Mouse (Mus musculus) hindbrain, embryonic 16.5 days (tissue): ENCODE data around the gene Lrrc8c. TPM values are rescaled to one million over a fixed set of nuclear protein-coding genes. Genes with fewer than 3 reads are reported as not detected.

Experiments
- ATAC-seq: fragments of 200-750 bp; cut with Nextera tagmentation; 2 replicates; pipeline ENCODE4 v1.8.0; 2017; ENCODE audit warnings: moderate TSS enrichment, moderate library complexity
- H3K27ac ChIP-seq: fragments of 300-500 bp; sonication (generic); 2 replicates; pipeline ENCODE4 v1.5.1; 2014; ENCODE audit warnings: low read depth, mild to moderate bottlenecking, control low read depth, low read length, moderate library complexity
- H3K27me3 ChIP-seq: fragments of 300-500 bp; sonication (generic); replicated peaks from 2 replicates; pipeline ENCODE4 v1.6.1; 2014; ENCODE audit warnings: low read length; ENCODE audit not compliant: control insufficient read depth, insufficient read depth
- H3K36me3 ChIP-seq: fragments of 300-500 bp; sonication (generic); 2 replicates; pipeline ENCODE4 v1.6.1; 2014; ENCODE audit warnings: mild to moderate bottlenecking, low read length, moderate library complexity, mixed read lengths; ENCODE audit not compliant: control insufficient read depth, insufficient read depth
- H3K4me1 ChIP-seq: fragments of 300-500 bp; sonication (generic); 2 replicates; pipeline ENCODE4 v1.6.1; 2014; ENCODE audit warnings: low read depth, low read length; ENCODE audit not compliant: control insufficient read depth, insufficient read depth
- H3K4me2 ChIP-seq: fragments of 300-500 bp; sonication (generic); 2 replicates; pipeline ENCODE4 v1.6.1; 2014; ENCODE audit warnings: mild to moderate bottlenecking, low read length, control low read depth, moderate library complexity
- H3K4me3 ChIP-seq: fragments of 300-500 bp; sonication (generic); 2 replicates; pipeline ENCODE4 v1.5.1; 2014; ENCODE audit warnings: mild to moderate bottlenecking, low read length, control low read depth, moderate library complexity
- H3K9ac ChIP-seq: fragments of 300-500 bp; sonication (generic); 2 replicates; pipeline ENCODE4 v1.6.1; 2014; ENCODE audit warnings: low read depth, mild to moderate bottlenecking, control low read depth, low read length, moderate library complexity
- H3K9me3 ChIP-seq: fragments of 300-500 bp; sonication (generic); 2 replicates; pipeline ENCODE4 v1.6.1; 2014; ENCODE audit warnings: mild to moderate bottlenecking, low read length, moderate library complexity; ENCODE audit not compliant: control insufficient read depth
- WGBS: fragments of 180-500 bp; shearing (Covaris S2); extraction: QIAGEN DNeasy Blood & Tissue Kit; methylation state at CpG from one replicate; pipeline ENCODE4 v1.1.7; 2014; 5-methylcytosine and 5-hydroxymethylcytosine counted together
- polyA plus RNA-seq: library from polyadenylated mRNA; unstranded; fragments of >200 nt; fragmentation: Nextera tagmentation; extraction: Ambion mirVana; gene quantifications from 2 replicates; pipeline ENCODE4 v1.2.1, GENCODE M21; 2015

Gene Lrrc8c
- polyA plus RNA-seq, 1 experiment from 2014 or later: 15.1 TPM

- H3K4me1 ChIP-seq: no peaks in the 10 kb centered on the region
- no peak overlapping the region for H3K4me3 ChIP-seq
- 94% methylated on average over 2 of the region's 2 CpGs for WGBS
- no peak for ATAC-seq
- no peaks in the 10 kb centered on the region for H3K27me3 ChIP-seq
- no peak overlapping the region for H3K9ac ChIP-seq
- no peaks in the 10 kb centered on the region for H3K36me3 ChIP-seq
- no peak overlapping the region for H3K4me2 ChIP-seq
- H3K27ac ChIP-seq: no peak overlapping the region
- H3K9me3 ChIP-seq: no peaks in the 10 kb centered on the region; the same call in 1 of the 2 replicates
Observed at GRCm38 (mm10) chr5:105536172-105536571, 17.0 kb downstream of the Lrrc8c start.

GRCm38 (mm10) chr5:105537101-105537723, 18.0 kb downstream of the Lrrc8c start:
- 63% methylated on average over 11 of the region's 11 CpGs for WGBS

GRCm38 (mm10) chr5:105541051-105541450, 21.9 kb downstream of the Lrrc8c start:
- H3K4me3 ChIP-seq: no peak overlapping the region
- no peak overlapping the region for H3K9ac ChIP-seq
- WGBS: 93% methylated on average over 7 of the region's 7 CpGs
- H3K9me3 ChIP-seq: no peaks in the 10 kb centered on the region; the same call in 1 of the 2 replicates
- H3K27ac ChIP-seq: no peak overlapping the region
- H3K4me1 ChIP-seq: no peaks in the 10 kb centered on the region
- no peak for ATAC-seq
- H3K4me2 ChIP-seq: no peak overlapping the region
- H3K27me3 ChIP-seq: no peaks in the 10 kb centered on the region
- peaks cover 2% of the 10 kb centered on the region; the same call in 1 of the 2 replicates for H3K36me3 ChIP-seq

More at GRCm38 (mm10) chr5:105537101-105537723, 18.0 kb downstream of the Lrrc8c start:
- Histone ChIP-seq H3K4me1 (no peaks in the 10 kb centered on the region), H3K36me3 (no peaks in the 10 kb centered on the region), H3K9ac (no peak overlapping the region), H3K4me2 (no peak overlapping the region), H3K27me3 (no peaks in the 10 kb centered on the region), H3K9me3 (no peaks in the 10 kb centered on the region; the same call in 1 of the 2 replicates), H3K4me3 (no peak overlapping the region), H3K27ac (no peak overlapping the region)
- ATAC-seq: no peak

GRCm38 (mm10) chr5:105545126-105545525, 25.9 kb downstream of the Lrrc8c start:
- 31% methylated on average over 3 of the region's 3 CpGs for WGBS
- no peak for ATAC-seq

GRCm38 (mm10) chr5:105547115-105547514, 27.9 kb downstream of the Lrrc8c start:
- no peak overlapping the region for H3K4me3 ChIP-seq
- H3K9ac ChIP-seq: no peak overlapping the region
- H3K36me3 ChIP-seq: peaks cover 2% of the 10 kb centered on the region; the same call in 1 of the 2 replicates
- H3K27ac ChIP-seq: no peak overlapping the region
- ATAC-seq: no peak
- H3K9me3 ChIP-seq: no peaks in the 10 kb centered on the region
- no peak overlapping the region for H3K4me2 ChIP-seq
- no peaks in the 10 kb centered on the region for H3K4me1 ChIP-seq
- H3K27me3 ChIP-seq: no peaks in the 10 kb centered on the region
- WGBS: 93% methylated on average over 4 of the region's 4 CpGs

More at GRCm38 (mm10) chr5:105545126-105545525, 25.9 kb downstream of the Lrrc8c start:
- Histone ChIP-seq H3K4me3 (no peak overlapping the region), H3K27me3 (no peaks in the 10 kb centered on the region), H3K4me2 (no peak overlapping the region), H3K9ac (no peak overlapping the region), H3K36me3 (peaks cover 2% of the 10 kb centered on the region; the same call in 1 of the 2 replicates), H3K9me3 (no peaks in the 10 kb centered on the region), H3K4me1 (no peaks in the 10 kb centered on the region), H3K27ac (no peak overlapping the region)

GRCm38 (mm10) chr5:105551808-105552207, 32.6 kb downstream of the Lrrc8c start:
- H3K36me3 ChIP-seq: no peaks in the 10 kb centered on the region
- H3K9ac ChIP-seq: no peak overlapping the region
- no peak overlapping the region for H3K4me2 ChIP-seq
- H3K4me3 ChIP-seq: no peak overlapping the region
- no peak overlapping the region for H3K27ac ChIP-seq
- H3K4me1 ChIP-seq: no peaks in the 10 kb centered on the region
- H3K27me3 ChIP-seq: no peaks in the 10 kb centered on the region
- H3K9me3 ChIP-seq: no peaks in the 10 kb centered on the region
- no peak for ATAC-seq
- WGBS: 94% methylated on average over 1 of the region's 1 CpGs

- WGBS: 95% methylated on average over 6 of the region's 6 CpGs
- no peak for ATAC-seq
Observed at GRCm38 (mm10) chr5:105556291-105556690, 37.1 kb downstream of the Lrrc8c start.

GRCm38 (mm10) chr5:105557346-105557745, 38.2 kb downstream of the Lrrc8c start:
- no peak; the same call in 1 of the 2 replicates for ATAC-seq
- Histone ChIP-seq H3K4me3 (no peak overlapping the region), H3K4me1 (peaks cover 3% of the 10 kb centered on the region; the same call in 1 of the 2 replicates), H3K4me2 (no peak overlapping the region), H3K27ac (no peak overlapping the region), H3K27me3 (no peaks in the 10 kb centered on the region), H3K9me3 (no peaks in the 10 kb centered on the region), H3K9ac (no peak overlapping the region), H3K36me3 (no peaks in the 10 kb centered on the region; the same call in 1 of the 2 replicates)
- WGBS: 90% methylated on average over 3 of the region's 3 CpGs

More at GRCm38 (mm10) chr5:105556291-105556690, 37.1 kb downstream of the Lrrc8c start:
- Histone ChIP-seq H3K9ac (no peak overlapping the region), H3K4me2 (no peak overlapping the region), H3K36me3 (no peaks in the 10 kb centered on the region; the same call in 1 of the 2 replicates), H3K9me3 (no peaks in the 10 kb centered on the region), H3K27ac (no peak overlapping the region), H3K4me3 (no peak overlapping the region), H3K4me1 (peaks cover 3% of the 10 kb centered on the region; the same call in 1 of the 2 replicates), H3K27me3 (no peaks in the 10 kb centered on the region)

- no peaks in the 10 kb centered on the region; the same call in 1 of the 2 replicates for H3K36me3 ChIP-seq
- no peaks in the 10 kb centered on the region for H3K27me3 ChIP-seq
- H3K4me1 ChIP-seq: peaks cover 3% of the 10 kb centered on the region; the same call in 1 of the 2 replicates
- 31% methylated on average over 4 of the region's 4 CpGs for WGBS
- no peak overlapping the region for H3K4me3 ChIP-seq
- peak; percentile 93 for ATAC-seq
- H3K9me3 ChIP-seq: no peaks in the 10 kb centered on the region
- no peak overlapping the region for H3K4me2 ChIP-seq
- peak overlapping the region; percentile 67 for H3K27ac ChIP-seq
- H3K9ac ChIP-seq: no peak overlapping the region
Observed at GRCm38 (mm10) chr5:105557777-105558240, 38.6 kb downstream of the Lrrc8c start.
